Mouse (Mus musculus) liver, embryonic 16.5 days (tissue): ENCODE results near the gene Cacna2d1. TPM values are rescaled to one million over a fixed set of nuclear protein-coding genes. Genes with fewer than 3 reads are reported as not detected.

ENCODE experiments used
- ATAC-seq: fragments of 200-750 bp; cut with Nextera tagmentation; 2 replicates; pipeline ENCODE4 v1.8.0; 2017; ENCODE audit warnings: low read depth, mild to moderate bottlenecking, moderate number of reproducible peaks, moderate library complexity
- H3K27ac ChIP-seq: fragments of 300-500 bp; sonication (generic); 2 replicates; pipeline ENCODE4 v1.5.1; 2014; ENCODE audit warnings: mild to moderate bottlenecking, low read length
- H3K27me3 ChIP-seq: fragments of 300-500 bp; sonication (generic); 2 replicates; pipeline ENCODE4 v1.6.1; 2014; ENCODE audit warnings: low read depth, low read length, mixed read lengths; ENCODE audit not compliant: control insufficient read depth, insufficient read depth
- H3K36me3 ChIP-seq: fragments of 300-500 bp; sonication (generic); 2 replicates; pipeline ENCODE4 v1.6.1; 2014; ENCODE audit warnings: mild to moderate bottlenecking; ENCODE audit not compliant: control insufficient read depth, insufficient read depth
- H3K4me1 ChIP-seq: fragments of 300-500 bp; sonication (generic); 2 replicates; pipeline ENCODE4 v1.6.1; 2014; ENCODE audit warnings: low read depth, low read length, mixed read lengths; ENCODE audit not compliant: control insufficient read depth
- H3K4me2 ChIP-seq: fragments of 300-500 bp; sonication (generic); 2 replicates; pipeline ENCODE4 v1.6.1; 2014; ENCODE audit warnings: low read depth, low read length, mixed read lengths
- H3K4me3 ChIP-seq: fragments of 300-500 bp; sonication (generic); 2 replicates; pipeline ENCODE4 v1.5.1; 2014; ENCODE audit warnings: low read depth, mild to moderate bottlenecking, low read length
- H3K9ac ChIP-seq: fragments of 300-500 bp; sonication (generic); 2 replicates; pipeline ENCODE4 v1.6.1; 2014; ENCODE audit warnings: low read depth, low read length
- H3K9me3 ChIP-seq: fragments of 300-500 bp; sonication (generic); replicated peaks from 2 replicates; pipeline ENCODE4 v1.6.1; 2016; ENCODE audit warnings: low read length; ENCODE audit not compliant: control insufficient read depth
- WGBS: fragments of 180-500 bp; shearing (Covaris S2); extraction: QIAGEN DNeasy Blood & Tissue Kit; methylation state at CpG from one replicate; pipeline ENCODE4 v1.1.7; 2014; ENCODE audit not compliant: insufficient replicate concordance; 5-methylcytosine and 5-hydroxymethylcytosine counted together
- polyA plus RNA-seq: library from polyadenylated mRNA; unstranded; fragments of >200 nt; fragmentation: Nextera tagmentation; extraction: Ambion mirVana; gene quantifications from 2 replicates; pipeline ENCODE4 v1.2.1, GENCODE M21; 2015

The Cacna2d1 gene
- polyA plus RNA-seq, 1 experiment from 2014 or later, result 0.53 TPM

DNA sequence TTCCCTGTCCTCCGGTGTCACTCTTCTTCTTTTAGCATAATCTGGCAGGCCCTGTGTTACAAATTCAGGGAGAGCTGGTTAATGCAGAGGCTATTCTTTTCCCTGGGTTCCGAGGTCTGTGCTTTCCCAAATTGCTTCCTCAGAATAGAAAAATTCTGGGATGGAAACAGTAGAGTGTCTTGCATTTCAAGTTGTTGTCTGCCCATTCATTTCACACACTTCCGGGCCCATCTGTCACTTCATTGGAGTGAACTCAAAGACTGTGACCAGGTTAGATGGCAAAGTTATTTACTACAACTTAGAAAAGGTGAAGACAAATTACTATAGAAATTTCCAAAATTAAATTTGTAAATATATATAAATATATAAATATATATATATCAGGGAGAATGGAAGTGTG is 62.7 kb downstream of the Cacna2d1 start:
- Histone ChIP-seq H3K4me3 (no peak overlapping the region), H3K27me3 (no peaks in the 10 kb centered on the region), H3K4me1 (no peaks in the 10 kb centered on the region), H3K9ac (no peak overlapping the region), H3K36me3 (no peaks in the 10 kb centered on the region), H3K9me3 (no peaks in the 10 kb centered on the region), H3K27ac (no peak overlapping the region), H3K4me2 (no peak overlapping the region)
- ATAC-seq, result no peak
- WGBS, result 66% methylated on average over 3 of the region's 3 CpGs

- ATAC-seq, result no peak
These were observed 63.3 kb downstream of the Cacna2d1 start for GRCm38 (mm10) chr5:15997769-15998168.

GRCm38 (mm10) chr5:16000917-16001316 is 66.4 kb downstream of the Cacna2d1 start:
- Histone ChIP-seq H3K4me3 (no peak overlapping the region), H3K27ac (no peak overlapping the region), H3K9me3 (no peaks in the 10 kb centered on the region), H3K9ac (no peak overlapping the region), H3K27me3 (no peaks in the 10 kb centered on the region), H3K4me1 (no peaks in the 10 kb centered on the region), H3K4me2 (no peak overlapping the region), H3K36me3 (no peaks in the 10 kb centered on the region)
- WGBS, result 71% methylated on average over 2 of the region's 2 CpGs
- no peak for ATAC-seq

More at GRCm38 (mm10) chr5:15997769-15998168, 63.3 kb downstream of the Cacna2d1 start:
- Histone ChIP-seq H3K9ac (no peak overlapping the region), H3K9me3 (no peaks in the 10 kb centered on the region), H3K27me3 (no peaks in the 10 kb centered on the region), H3K4me1 (no peaks in the 10 kb centered on the region), H3K27ac (no peak overlapping the region), H3K4me3 (no peak overlapping the region), H3K4me2 (no peak overlapping the region), H3K36me3 (no peaks in the 10 kb centered on the region)
- WGBS, result 74% methylated on average over 1 of the region's 1 CpGs

- no peak overlapping the region for H3K4me2 ChIP-seq
These were observed 68.1 kb downstream of the Cacna2d1 start for GRCm38 (mm10) chr5:16002431-16003063.

DNA sequence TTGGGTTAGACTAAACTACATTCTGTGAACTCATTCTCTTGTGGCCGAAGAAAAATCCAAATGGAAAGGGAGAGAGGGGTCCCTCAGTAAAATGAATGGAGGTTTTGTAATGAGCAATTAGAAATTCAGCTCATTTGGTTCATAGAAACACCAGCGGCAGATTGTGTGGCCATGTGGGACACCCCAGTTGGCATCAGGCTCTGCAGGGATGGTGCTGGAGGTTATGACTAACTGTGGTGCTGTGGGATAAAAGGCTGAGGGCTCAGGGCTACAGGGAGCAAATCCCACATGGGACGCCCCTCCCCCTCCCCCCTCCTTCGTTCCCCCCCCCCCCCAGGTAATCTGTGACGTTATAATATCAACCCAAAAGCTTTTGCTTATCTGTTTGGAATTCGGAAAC is 69.8 kb downstream of the Cacna2d1 start:
- 51% methylated on average over 6 of the region's 6 CpGs for WGBS
- Histone ChIP-seq H3K4me1 (no peaks in the 10 kb centered on the region), H3K4me2 (no peak overlapping the region), H3K9ac (no peak overlapping the region), H3K27me3 (no peaks in the 10 kb centered on the region), H3K9me3 (no peaks in the 10 kb centered on the region), H3K36me3 (no peaks in the 10 kb centered on the region), H3K4me3 (no peak overlapping the region), H3K27ac (no peak overlapping the region)
- ATAC-seq, result no peak

More at GRCm38 (mm10) chr5:16002431-16003063, 68.1 kb downstream of the Cacna2d1 start:
- H3K36me3 ChIP-seq, result no peaks in the 10 kb centered on the region
- H3K27ac ChIP-seq, result no peak overlapping the region
- WGBS, result 30% methylated on average over 9 of the region's 9 CpGs
- no peaks in the 10 kb centered on the region for H3K9me3 ChIP-seq
- H3K27me3 ChIP-seq, result no peaks in the 10 kb centered on the region
- ATAC-seq, result no peak
- no peak overlapping the region for H3K4me3 ChIP-seq
- no peaks in the 10 kb centered on the region for H3K4me1 ChIP-seq
- H3K9ac ChIP-seq, result no peak overlapping the region

DNA sequence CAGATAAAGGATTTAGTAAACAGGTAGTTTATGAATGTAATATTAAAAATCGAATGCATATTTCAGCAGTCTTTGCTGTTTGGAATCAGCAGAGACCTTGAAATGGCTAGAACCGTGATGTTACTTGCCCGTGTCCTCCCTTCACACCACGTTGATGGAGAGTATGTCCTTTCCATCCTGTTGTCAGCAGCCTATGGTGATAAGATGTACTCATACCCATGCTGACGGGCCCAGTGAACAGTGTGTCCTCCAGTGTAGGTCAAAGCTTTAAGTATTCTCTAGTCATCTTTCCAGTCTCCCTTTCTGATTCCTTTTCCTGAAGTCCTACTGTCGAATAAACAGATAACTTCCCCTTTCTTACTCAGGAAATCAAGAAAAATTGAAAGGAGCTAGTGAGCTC is 72.5 kb downstream of the Cacna2d1 start:
- no peak for ATAC-seq
- Histone ChIP-seq H3K4me3 (no peak overlapping the region), H3K9ac (no peak overlapping the region), H3K36me3 (no peaks in the 10 kb centered on the region), H3K4me2 (no peak overlapping the region), H3K27me3 (no peaks in the 10 kb centered on the region), H3K27ac (no peak overlapping the region), H3K4me1 (no peaks in the 10 kb centered on the region), H3K9me3 (no peaks in the 10 kb centered on the region)
- WGBS, result 58% methylated on average over 6 of the region's 6 CpGs

DNA sequence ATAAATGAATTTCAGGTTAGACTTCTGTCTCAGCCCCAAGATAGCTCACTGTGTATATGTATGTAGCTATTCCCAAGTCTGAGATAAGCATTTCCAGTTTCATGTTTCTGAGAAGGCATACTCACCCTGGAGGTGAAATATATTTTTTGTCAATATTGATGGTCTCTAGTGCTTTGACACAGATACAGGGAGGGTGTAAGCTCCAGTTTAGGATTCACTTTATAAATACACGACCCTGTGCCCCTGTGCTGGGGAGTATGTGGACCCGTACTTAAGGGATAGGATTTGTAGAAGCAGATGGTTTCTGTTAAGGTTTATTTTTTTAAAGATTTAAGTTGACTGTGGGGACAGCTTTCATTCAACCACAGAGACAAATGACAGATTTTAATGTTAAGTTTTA is 79.2 kb downstream of the Cacna2d1 start:
- H3K27ac ChIP-seq, result no peak overlapping the region
- H3K4me3 ChIP-seq, result no peak overlapping the region
- no peak overlapping the region for H3K9ac ChIP-seq
- H3K27me3 ChIP-seq, result no peaks in the 10 kb centered on the region
- no peak for ATAC-seq
- H3K9me3 ChIP-seq, result no peaks in the 10 kb centered on the region
- no peak overlapping the region for H3K4me2 ChIP-seq
- no peaks in the 10 kb centered on the region for H3K4me1 ChIP-seq
- no peaks in the 10 kb centered on the region for H3K36me3 ChIP-seq
- WGBS, result 44% methylated on average over 2 of the region's 2 CpGs

GRCm38 (mm10) chr5:16014392-16014791 is 79.9 kb downstream of the Cacna2d1 start:
- no peak for ATAC-seq
- Histone ChIP-seq H3K27ac (no peak overlapping the region), H3K9me3 (no peaks in the 10 kb centered on the region), H3K4me3 (no peak overlapping the region), H3K4me2 (no peak overlapping the region), H3K9ac (no peak overlapping the region), H3K27me3 (no peaks in the 10 kb centered on the region), H3K36me3 (no peaks in the 10 kb centered on the region), H3K4me1 (no peaks in the 10 kb centered on the region)
- WGBS, result 36% methylated on average over 2 of the region's 2 CpGs

DNA sequence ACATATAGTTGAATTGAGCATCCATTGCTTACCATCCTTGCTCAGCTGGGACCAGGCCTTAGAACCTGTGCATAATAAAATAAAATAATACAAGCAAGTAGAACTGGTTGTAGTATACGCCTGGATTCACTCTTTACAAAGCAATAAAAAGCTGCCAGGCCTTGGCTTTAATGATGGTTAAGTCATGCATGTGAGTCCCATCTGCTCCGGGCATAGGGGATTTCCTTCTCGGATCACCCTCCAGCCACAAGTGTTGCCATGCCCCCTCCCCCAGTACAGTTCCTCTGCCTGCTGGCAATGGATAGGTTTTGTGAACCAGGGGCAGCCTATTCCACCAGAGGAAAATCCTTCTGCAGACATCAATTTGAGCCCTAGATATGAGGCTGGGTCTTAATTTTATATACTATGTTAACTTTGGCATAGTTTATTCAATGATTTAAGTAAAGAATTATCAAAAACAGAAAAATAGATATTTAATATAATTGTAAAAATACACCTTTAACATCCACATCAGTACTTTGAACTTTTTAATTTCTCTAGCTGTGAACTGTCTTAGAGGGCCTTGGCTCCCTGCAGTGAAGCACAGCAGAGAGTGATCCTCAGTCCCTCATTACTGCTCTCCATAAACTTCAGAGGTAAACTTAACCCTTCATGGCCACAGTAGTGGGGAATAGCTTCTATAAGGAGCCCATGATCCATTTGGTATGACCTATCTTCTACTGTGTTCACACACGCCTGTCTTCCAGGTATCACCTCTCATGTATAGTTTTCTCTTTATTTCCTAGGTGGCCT is 90.3 kb downstream of the Cacna2d1 start:
- H3K9ac ChIP-seq, result no peak overlapping the region
- 61% methylated on average over 4 of the region's 4 CpGs for WGBS
- no peak for ATAC-seq

More for the DNA sequence above, 90.3 kb downstream of the Cacna2d1 start:
- no peak overlapping the region for H3K27ac ChIP-seq
- H3K36me3 ChIP-seq, result no peaks in the 10 kb centered on the region
- H3K27me3 ChIP-seq, result no peaks in the 10 kb centered on the region
- H3K4me1 ChIP-seq, result no peaks in the 10 kb centered on the region
- H3K4me2 ChIP-seq, result no peak overlapping the region
- no peak overlapping the region for H3K4me3 ChIP-seq
- no peaks in the 10 kb centered on the region for H3K9me3 ChIP-seq
